Mouse (Mus musculus): ENCODE results near the gene Gdnf.

Gdnf gene

DNA sequence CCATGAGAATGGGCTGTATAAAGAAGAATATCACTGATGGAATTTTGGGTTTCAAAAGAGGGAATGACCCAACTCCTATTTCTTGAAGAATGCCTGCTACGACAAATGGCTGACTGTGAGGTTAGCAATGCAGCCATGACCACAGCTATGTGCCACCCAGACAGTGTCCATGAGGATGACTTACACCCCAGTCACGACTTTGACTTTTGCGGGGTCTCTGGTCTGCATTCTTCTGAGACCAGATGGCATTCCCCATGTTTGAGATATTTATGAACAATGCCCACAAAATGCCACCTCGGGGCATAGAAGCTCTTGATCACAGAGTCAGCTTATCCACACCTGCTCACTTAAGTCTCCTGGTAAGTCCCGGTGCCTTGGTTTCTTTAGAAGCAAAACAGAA, 52.2 kb downstream of the Gdnf start:
- no peak for DNase-seq (ENCODE audit: low read depth, low spot score)

DNA sequence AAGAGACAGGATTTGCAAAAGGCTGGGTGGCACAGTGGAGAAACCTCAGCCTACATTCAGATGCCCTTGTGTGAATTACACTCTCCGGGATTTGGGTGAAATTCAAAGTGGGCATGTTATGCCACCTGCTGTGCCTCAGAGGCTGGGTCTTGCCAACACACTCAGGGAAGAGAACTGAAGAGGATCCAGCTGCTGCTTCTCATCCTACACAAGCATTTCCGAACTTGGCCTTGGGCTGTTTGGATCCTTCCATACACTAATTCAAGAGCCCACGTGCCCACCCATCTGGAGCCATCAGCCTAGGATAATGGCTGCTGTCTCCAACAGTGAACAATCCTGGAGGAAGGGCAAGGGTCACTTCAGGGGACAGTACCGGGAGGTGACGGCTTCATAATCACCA, 52.7 kb downstream of the Gdnf start:
- DNase-seq (ENCODE audit: low read depth, low spot score), result no peak

DNA sequence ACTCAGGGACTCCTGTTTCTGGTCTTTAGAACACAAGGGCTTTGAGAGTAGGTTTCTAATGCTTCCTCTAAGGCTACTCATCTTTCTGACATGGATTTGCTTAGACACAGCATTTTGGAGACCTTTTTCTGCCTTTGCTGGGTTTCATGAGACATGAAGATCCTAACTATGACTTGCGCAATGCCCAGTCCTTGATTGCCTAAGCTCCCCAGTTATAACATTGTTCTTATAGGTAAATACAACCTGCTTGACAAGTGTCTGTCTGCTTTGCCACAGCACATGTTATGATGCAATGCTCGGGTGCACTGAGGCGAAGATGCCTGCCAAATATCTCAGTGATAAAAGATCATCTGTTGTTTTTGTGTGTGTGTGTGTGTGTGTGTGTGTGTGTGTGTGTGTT, 54.7 kb downstream of the Gdnf start:
- DNase-seq (ENCODE audit: low read depth, low spot score), result no peak

DNA sequence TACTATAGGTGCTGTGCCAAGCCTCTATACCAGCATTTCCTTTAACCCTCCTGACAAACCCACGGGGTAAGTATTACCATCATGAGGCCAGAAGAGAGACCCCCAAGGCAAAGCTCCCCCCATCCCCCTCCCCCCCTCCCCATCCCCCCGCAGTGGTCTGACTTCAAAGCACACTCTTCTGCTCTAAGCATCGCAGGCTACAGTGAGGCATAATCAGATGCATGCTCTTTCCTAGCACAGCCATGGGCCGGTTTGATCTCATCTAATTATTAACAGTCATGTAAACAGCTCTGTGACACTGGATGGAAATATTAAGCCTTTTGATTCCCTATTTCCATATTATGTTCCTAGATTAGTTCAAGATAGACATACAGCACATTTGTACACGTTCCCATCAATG, 61.8 kb downstream of the Gdnf start:
- no peak for DNase-seq (ENCODE audit: low read depth, low spot score)

DNA sequence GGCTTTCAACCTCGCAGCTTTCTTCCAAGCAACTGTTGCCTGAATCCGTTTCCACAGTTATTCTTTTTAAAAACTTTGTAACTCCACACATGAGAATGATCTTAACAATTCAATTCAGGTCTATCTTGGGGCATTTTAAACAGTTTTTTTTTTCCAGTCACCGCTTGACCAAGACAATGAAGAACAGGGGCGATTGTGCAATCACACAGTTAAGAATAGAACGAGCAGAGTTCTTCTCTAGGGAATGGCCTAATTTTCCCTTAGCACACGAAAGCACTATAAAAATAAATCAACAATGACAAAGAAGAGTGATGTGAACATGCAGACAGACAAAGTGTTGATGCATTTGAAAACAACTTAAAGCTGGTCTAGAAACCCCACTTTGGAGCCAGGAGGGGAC, 65.2 kb downstream of the Gdnf start:
- no peak for DNase-seq (ENCODE audit: low read depth, low spot score)

DNA sequence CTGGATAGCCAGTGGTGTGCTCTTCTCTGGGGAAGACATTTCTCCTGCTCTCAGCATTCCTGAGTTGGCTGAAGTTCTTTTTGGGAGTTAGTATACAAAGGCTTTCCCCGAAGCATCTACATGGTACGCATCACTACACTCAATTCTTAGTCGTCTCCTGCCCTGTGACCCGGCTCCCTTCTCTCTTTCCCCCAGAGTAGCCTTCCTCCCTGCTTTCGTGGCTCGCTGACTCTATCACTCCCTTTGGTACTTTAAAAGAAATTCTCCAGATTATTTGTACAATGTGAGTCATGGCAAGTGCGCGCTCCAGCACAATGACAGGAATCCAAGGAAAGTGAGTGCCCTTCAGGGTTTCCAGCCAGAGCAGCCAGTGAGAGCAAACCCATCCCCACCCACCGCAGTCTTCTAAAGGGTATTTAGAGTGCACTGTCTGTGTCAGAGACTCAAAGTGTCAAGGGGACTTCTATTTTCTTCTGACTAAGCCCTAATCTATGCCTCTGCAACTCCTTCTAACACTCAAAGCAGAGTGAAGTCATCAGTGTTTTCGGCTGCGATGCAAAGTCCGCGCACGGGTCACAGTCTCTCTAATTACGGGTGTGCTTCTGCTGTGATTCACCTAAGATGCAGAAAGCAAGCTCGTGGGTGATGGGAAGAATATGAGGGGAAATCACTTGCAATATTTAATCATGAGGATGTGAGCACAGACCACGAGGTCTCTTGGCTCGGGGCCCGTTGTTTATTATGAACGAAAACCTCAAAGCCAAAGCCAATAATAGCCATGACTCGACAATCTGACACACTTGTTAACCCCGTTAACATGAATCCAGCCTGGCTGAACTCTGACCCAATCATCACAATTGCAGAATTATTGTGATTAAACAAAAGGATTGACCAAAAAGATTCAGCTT, 67.2 kb downstream of the Gdnf start:
- no peak for DNase-seq (ENCODE audit: low read depth, low spot score)

DNA sequence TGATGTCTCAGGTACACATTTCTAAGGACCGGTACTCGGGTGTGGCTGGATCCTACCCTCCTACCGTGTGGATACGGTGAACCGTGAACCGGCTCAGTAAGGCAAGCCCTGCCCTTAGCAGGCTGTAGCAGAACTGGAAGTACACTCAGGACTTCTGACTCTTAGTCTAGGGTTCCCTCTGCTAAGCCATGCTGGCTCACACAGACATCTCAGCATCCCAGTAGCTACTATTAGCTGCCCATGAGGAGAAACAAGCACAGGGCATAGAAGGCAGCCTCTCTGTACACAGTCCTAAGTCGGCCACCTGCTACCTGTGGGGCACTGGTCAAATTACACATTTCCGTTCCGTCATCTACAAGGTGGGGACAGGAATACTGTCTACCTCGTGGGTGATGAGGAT, 68.2 kb downstream of the Gdnf start:
- DNase-seq (ENCODE audit: low read depth, low spot score), result no peak

DNA sequence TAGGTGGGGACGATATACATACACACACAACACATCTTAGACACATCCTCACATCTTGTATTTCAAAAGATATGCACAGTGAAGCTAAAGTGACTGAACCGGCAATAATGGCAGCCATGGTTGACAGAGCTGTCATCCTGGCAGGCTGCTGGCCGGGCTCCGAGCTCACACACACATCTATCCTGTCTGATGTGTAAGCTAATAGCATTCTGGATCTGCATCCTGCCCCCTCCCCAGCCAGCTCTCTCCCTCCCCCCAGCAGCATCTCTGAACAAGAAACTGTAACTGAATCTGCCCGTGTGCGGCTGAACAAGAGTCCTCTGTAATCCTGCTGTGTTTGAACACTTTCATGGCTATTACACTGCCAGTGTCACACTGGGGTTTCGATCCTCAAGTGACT, 69.3 kb downstream of the Gdnf start:
- no peak for DNase-seq (ENCODE audit: low read depth, low spot score)

DNA sequence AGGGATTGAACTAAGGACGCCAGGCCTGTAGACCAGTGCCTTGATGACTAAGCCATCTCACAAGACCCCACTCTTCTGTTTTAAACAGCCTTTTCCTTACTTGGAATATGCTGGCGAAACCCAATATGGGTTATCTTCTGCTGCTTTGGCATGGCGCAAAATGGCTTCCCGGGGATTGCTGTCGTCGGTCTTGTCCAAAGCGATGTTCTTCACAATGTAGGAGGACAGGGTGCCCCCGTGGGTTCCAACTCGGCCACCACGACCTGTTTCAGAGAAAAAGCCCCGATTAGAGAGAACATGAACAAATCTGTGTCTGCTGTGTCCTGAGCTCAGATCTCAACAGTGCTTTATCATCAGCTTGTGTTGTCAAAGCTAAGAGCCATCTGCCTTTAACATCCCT, 73.5 kb downstream of the Gdnf start:
- no peak for DNase-seq (ENCODE audit: low read depth, low spot score)

DNA sequence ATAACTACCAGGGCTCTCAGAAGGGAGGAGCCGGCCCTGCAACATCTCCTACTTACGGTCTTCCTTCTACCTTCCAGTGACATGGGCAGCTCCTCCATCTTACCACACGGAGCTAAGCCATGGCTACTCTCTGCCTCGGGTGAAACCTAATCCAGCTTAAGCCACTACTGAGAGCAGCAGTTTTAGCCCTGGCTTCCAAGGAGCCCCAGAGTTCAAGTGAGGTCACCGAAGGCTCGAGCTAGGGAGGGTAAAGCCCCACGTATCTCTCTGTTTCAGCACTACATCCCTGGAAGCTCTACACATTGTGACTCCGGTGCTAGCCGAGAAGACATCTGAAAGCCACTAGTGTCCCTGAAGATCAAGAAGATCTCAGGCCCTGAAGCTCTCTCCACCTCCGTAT, 74.5 kb downstream of the Gdnf start:
- DNase-seq (ENCODE audit: low read depth, low spot score), result no peak

DNA sequence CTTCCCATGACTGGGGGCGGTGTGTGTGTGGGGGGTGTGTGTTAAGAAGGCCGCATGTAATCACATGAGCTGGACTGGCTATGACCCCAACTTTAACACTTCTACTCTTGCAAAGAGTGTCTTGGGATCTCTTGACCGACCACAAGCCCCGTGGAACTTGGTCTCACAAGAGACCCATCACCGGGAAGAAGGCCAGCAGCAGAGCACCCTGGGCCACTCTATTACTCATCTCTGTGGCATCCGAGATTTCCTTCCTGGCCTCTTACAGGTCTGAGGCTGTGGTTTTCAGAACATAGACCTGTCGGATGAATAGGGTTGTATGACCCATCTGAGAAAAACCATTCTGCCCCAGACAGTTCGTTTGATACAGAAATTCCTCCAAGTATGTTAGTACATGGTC, 75.9 kb downstream of the Gdnf start:
- no peak for DNase-seq (ENCODE audit: low read depth, low spot score)
